Mouse (Mus musculus) ES-Bruce4 (cell line): ENCODE measurements at regions not wholly inside any gene's neighbourhood (a gene's known extent, or its start where the extent isn't known, plus 50 kb on each side); places are given as distances from the start of the nearest gene placed in this dataset.

Experiments used
- H3K27ac ChIP-seq: 2 replicates; pipeline ENCODE4 v1.5.1; 2012; ENCODE audit warnings: low read length, inconsistent platforms; ENCODE audit not compliant: insufficient read depth
- H3K27me3 ChIP-seq: 2 replicates; pipeline ENCODE4 v1.6.1; 2012; ENCODE audit warnings: mild to moderate bottlenecking, low read length, inconsistent platforms; ENCODE audit not compliant: control insufficient read depth, poor library complexity, insufficient read depth, severe bottlenecking
- H3K36me3 ChIP-seq: 2 replicates; pipeline ENCODE4 v1.6.1; 2012; ENCODE audit warnings: inconsistent platforms, mild to moderate bottlenecking, low read length, moderate library complexity; ENCODE audit not compliant: control insufficient read depth, poor library complexity, insufficient read depth, severe bottlenecking
- H3K4me1 ChIP-seq: one replicate; pipeline ENCODE4 v1.8.1; 2011; ENCODE audit warnings: low read length; ENCODE audit not compliant: control insufficient read depth, insufficient read depth
- H3K4me3 ChIP-seq: 2 replicates; pipeline ENCODE4 v1.5.1; 2011; ENCODE audit warnings: low read depth, mild to moderate bottlenecking, low read length
- H3K9ac ChIP-seq: 2 replicates; pipeline ENCODE4 v1.6.1; 2012; ENCODE audit warnings: low read depth, mild to moderate bottlenecking, inconsistent platforms; ENCODE audit not compliant: poor library complexity, severe bottlenecking
- H3K9me3 ChIP-seq: replicated peaks from 2 replicates; pipeline ENCODE4 v1.6.1; 2012; ENCODE audit warnings: mild to moderate bottlenecking, low read length, inconsistent platforms; ENCODE audit not compliant: control insufficient read depth, poor library complexity, insufficient read depth, severe bottlenecking
- CTCF ChIP-seq: IDR thresholded peaks from one replicate; pipeline ENCODE4 v1.8.1; 2011; ENCODE audit warnings: low read depth, low read length
- EP300 ChIP-seq: IDR thresholded peaks from 2 replicates; pipeline ENCODE4 v1.6.1; 2011; ENCODE audit warnings: low read depth, low read length; ENCODE audit not compliant: insufficient read depth
- POLR2A ChIP-seq: IDR thresholded peaks from one replicate; pipeline ENCODE4 v1.8.1; 2011; ENCODE audit warnings: low read length; ENCODE audit not compliant: insufficient read depth

DNA sequence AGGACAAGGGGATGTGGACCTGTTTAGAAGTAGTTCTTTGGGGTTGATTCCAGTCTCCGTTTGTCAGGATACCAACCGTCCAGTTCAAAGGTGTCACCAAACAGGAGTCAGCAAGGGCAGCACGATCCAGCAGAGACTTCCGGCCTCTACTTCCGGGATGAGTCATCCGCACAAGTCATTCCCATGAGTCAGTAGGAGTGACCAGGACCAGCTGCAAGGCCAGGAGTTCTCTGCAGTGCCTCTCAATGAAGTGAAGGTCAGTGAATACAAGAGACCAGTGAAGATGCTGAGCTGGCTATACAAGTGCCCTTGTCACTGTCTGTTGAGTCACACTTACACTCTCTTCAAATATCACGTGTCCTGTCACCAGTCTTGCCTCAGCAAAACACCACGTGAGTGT lies 272.8 kb upstream of the Cntnap4 start:
- Histone ChIP-seq H3K27ac (no peak overlapping the region), H3K9me3 (no peaks in the 10 kb centered on the region; the same call in 1 of the 2 replicates), H3K4me1 (no peaks in the 10 kb centered on the region), H3K27me3 (no peaks in the 10 kb centered on the region), H3K9ac (no peak overlapping the region), H3K4me3 (no peak overlapping the region), H3K36me3 (no peaks in the 10 kb centered on the region)
- TF ChIP-seq POLR2A = no peak
- no peak for TF ChIP-seq CTCF
- no peak for TF ChIP-seq EP300

DNA sequence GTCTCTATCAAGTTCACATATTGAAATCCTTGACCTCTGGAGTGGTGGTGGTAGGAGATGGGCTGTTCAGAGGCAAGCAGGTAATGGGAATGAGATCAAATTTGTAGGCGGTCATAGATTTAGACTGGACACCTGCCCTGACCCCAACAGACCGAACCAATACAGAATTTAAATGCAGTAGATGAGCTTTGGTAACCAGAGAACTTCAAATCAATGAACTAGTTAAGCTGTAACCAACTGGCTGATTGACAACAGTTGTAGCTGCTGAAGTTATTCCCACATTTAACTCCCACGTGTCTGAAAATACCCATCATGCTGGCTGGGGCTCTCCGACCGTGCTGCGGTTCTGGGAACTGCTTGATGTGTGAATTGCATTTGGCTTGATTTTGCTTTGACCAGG lies 268.5 kb upstream of the Gm6793 start:
- H3K9ac ChIP-seq = no peak overlapping the region

DNA sequence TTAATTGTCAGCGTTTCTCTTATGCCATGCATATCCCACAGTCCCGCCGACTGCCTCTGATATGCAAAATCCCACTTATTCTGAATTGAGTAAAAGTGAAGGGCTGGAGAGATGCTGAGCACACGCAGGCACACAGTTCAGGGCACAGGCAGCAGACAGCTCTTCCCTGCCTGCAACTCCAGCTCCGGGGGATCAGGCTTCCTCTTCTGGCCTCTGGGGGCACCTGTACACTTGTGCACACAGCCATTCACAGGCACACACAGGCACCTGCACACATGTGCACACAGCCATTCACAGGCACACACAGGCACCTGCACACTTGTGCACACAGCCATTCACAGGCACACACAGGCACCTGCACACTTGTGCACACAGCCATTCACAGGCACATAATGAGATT lies 254.8 kb upstream of the Gm6793 start:
- TF ChIP-seq POLR2A = no peak
- no peak for TF ChIP-seq EP300
- TF ChIP-seq CTCF = no peak
- H3K4me3 ChIP-seq = no peak overlapping the region
- peaks cover 11% of the 10 kb centered on the region for H3K9me3 ChIP-seq
- H3K36me3 ChIP-seq = no peaks in the 10 kb centered on the region
- no peak overlapping the region for H3K9ac ChIP-seq
- H3K27ac ChIP-seq = no peak overlapping the region
- H3K4me1 ChIP-seq = no peaks in the 10 kb centered on the region
- peaks cover 9% of the 10 kb centered on the region for H3K27me3 ChIP-seq

More for the DNA sequence above, 268.5 kb upstream of the Gm6793 start:
- no peak for TF ChIP-seq POLR2A
- TF ChIP-seq CTCF = no peak
- no peak for TF ChIP-seq EP300
- no peak overlapping the region for H3K4me3 ChIP-seq
- no peaks in the 10 kb centered on the region for H3K36me3 ChIP-seq
- no peaks in the 10 kb centered on the region for H3K9me3 ChIP-seq
- no peak overlapping the region for H3K27ac ChIP-seq
- H3K4me1 ChIP-seq = no peaks in the 10 kb centered on the region
- H3K27me3 ChIP-seq = no peaks in the 10 kb centered on the region

DNA sequence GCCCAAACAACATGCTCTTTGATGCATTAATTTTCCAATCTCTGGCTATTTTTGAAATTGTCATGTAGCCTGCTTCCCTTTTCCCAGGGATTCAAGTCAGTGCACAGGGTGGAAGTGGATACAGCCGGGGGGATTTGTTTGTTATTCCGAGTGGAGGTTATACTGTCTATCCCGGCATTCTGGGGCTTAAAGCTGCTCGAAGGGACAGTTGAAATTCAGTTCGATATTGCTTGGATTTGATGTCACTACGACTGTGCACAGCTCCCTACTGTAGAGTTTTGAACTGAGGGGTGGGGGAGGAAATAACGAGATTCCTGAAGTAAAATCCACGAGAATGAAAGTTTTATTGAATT lies 254.4 kb upstream of the Gm6793 start:
- H3K4me3 ChIP-seq = no peak overlapping the region
- no peaks in the 10 kb centered on the region for H3K4me1 ChIP-seq
- H3K9me3 ChIP-seq = peaks cover 9% of the 10 kb centered on the region
- TF ChIP-seq CTCF (no peak), POLR2A (no peak), EP300 (no peak)
- H3K27ac ChIP-seq = no peak overlapping the region
- H3K9ac ChIP-seq = no peak overlapping the region
- H3K27me3 ChIP-seq = peaks cover 9% of the 10 kb centered on the region
- H3K36me3 ChIP-seq = no peaks in the 10 kb centered on the region

DNA sequence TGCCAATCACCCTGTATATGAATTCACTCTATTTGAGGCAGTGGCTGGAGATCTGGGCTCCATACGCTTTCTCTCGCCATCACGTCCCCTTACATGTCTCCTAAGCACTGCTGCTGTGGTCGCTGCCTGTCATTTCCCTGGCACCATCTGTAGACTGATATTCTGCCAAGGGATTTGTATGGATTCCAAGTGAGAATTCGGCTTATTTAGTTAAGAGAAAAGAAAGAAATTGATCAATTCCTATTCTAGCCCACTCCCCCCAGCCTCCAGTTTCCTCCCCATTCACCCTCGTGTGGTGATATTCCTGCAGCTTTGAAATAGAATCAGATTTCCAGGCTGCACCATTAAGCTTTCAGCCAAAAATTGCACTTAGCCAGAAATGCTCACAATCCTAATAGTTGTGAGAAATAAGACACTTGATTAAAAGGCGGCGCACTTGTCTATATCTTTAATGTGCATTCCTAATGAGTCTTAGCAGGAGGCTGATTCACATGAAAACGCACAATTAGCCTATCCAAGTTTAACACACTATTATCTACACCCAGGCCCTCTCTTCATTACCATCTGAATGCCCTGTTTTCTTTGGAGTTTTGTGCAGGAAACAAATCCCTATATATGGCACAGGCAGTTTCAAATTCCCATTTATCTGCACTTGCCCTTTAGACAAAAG lies 253.8 kb upstream of the Gm6793 start:
- H3K9ac ChIP-seq = no peak overlapping the region
- peaks cover 9% of the 10 kb centered on the region for H3K27me3 ChIP-seq
- no peaks in the 10 kb centered on the region for H3K4me1 ChIP-seq
- peaks cover 6% of the 10 kb centered on the region for H3K9me3 ChIP-seq
- no peak overlapping the region for H3K4me3 ChIP-seq
- no peaks in the 10 kb centered on the region for H3K36me3 ChIP-seq
- TF ChIP-seq POLR2A = no peak
- no peak for TF ChIP-seq EP300
- TF ChIP-seq CTCF = no peak
- H3K27ac ChIP-seq = no peak overlapping the region

DNA sequence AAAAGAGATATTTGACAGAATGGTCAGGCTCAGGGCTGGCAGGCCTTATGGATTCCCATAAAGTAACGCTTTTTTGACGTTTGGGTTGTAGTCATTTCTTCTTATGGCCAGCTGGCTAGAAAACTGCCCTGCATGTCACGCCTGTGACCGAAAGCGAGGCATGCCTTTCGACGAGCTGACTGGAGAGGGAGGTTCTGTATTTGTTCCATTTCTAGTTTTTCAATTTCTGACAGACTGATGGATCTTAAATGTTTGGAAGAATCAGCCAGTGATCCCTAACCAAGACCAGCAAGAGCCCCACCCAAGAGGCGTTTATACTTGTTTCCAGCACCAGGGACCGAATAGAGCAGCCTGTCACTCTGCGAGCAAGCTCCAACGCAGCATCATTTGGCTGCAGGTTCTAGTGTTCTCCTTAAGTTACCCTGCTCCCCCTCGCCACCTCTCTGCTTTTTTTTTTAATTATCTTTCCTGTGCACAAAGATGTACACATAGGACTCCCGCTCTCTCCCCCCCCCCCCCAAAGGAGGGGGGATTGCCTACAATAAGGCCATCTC lies 243.2 kb upstream of the Gm6793 start:
- Histone ChIP-seq H3K9me3 (no peaks in the 10 kb centered on the region), H3K36me3 (no peaks in the 10 kb centered on the region), H3K9ac (no peak overlapping the region), H3K4me3 (no peak overlapping the region), H3K27ac (no peak overlapping the region), H3K4me1 (no peaks in the 10 kb centered on the region), H3K27me3 (0 out of 2 replicates have a peak, but pooled peaks cover under 1% of the 10 kb centered on the region)
- no peak for TF ChIP-seq CTCF
